Mouse (Mus musculus): ENCODE measurements around the gene Syngr4.

DNA sequence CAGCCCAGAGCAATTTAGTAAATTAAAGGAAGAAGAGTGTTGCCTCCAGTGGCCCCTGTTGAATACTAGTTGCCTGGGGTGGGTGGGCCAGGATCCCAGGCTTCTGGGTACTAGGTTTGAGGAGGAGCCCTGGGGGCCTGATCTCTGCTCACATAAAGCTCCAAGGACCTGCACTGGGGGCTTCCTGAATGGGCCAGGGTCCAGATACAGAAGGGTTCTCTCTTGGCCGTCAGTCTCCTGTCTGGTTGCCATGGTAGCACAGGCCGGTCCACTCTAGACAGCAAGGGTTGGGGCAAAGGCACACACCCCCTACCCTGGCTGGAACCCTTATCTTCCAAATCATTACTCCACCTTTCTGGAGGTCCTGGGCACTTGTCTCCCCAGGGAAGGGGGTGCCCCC, 28.6 kb downstream of the Syngr4 start:
- TF ChIP-seq CTCF (IDR thresholded peaks at IDR 0.05; ENCODE audit: low read depth) = no peak
- TF ChIP-seq EP300 (optimal IDR thresholded peaks at IDR 0.05) = no peak
